Comparison of ENCODE assay signal across 9 mouse cellular contexts in the genomic region with DNA sequence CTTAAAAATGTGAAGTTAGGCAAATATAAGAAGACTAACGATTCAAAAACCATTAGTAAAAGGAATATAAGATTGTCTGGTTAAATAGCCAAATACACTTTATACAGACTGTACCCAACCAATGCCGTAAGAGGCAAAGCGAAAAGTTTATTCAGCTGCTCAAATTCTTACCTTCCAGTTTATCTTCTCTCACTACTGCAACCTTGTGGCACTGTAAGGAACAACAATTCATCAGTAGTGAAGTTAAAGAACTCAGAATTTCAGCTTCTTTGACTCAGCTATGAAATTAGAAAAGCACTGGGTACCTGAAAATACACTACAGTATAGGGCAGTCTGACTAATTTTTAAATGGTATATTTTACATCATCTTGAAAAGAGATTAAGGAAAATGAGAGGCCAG. TPM values are rescaled to one million over a fixed set of nuclear protein-coding genes. Genes with fewer than 3 reads are reported as not detected.
A peak's percentile ranks its signal among the peaks of the same experiment; 100 is the strongest.
DNase-seq lines count a peak whose midpoint lies in the region; ATAC-seq lines count a peak whose summit lies in the region.
"Had no signal": no experiment of that assay in that cellular context is flagged by ENCODE, and none has a peak within 500 bp of the region (broad histone marks: within the 10 kb centered on the region; RNA-seq: fewer than 3 reads in every experiment).

No protein-coding gene starts in this region.

- H3K4me3 ChIP-seq in hindbrain, embryonic 11.5 days (ENCODE audit: low read depth, low read length), result no peak overlapping the region
- H3K4me3 ChIP-seq in hindbrain, embryonic 12.5 days, result no peak overlapping the region
- no peak overlapping the region for H3K4me3 ChIP-seq in neural tube, embryonic 11.5 days (ENCODE audit: low read depth, low read length)
- H3K4me3 ChIP-seq in neural tube, embryonic 15.5 days (replicated peaks), result no peak overlapping the region
- no peak overlapping the region for H3K4me3 ChIP-seq in forebrain, embryonic 15.5 days
- H3K4me3 ChIP-seq in forebrain, embryonic 16.5 days (replicated peaks; ENCODE audit: low read length), result no peak overlapping the region
- H3K4me3 ChIP-seq: lung, embryonic 15.5 days had no signal

- H3K27me3 ChIP-seq in hindbrain, embryonic 11.5 days (ENCODE audit: control insufficient read depth, insufficient read depth, low read length), result no peaks in the 10 kb centered on the region
- no peaks in the 10 kb centered on the region for H3K27me3 ChIP-seq in hindbrain, embryonic 12.5 days
- no peaks in the 10 kb centered on the region for H3K27me3 ChIP-seq in neural tube, embryonic 11.5 days (ENCODE audit: control insufficient read depth, insufficient read depth, low read length)
- no peaks in the 10 kb centered on the region for H3K27me3 ChIP-seq in neural tube, embryonic 15.5 days (replicated peaks)
- no peaks in the 10 kb centered on the region for H3K27me3 ChIP-seq in forebrain, embryonic 15.5 days
- H3K27me3 ChIP-seq in forebrain, embryonic 16.5 days (replicated peaks; ENCODE audit: control insufficient read depth, insufficient read depth, low read length), result no peaks in the 10 kb centered on the region
- H3K27me3 ChIP-seq: lung, embryonic 15.5 days had no signal

- no peak for ATAC-seq in hindbrain, embryonic 11.5 days (ENCODE audit: low FRiP score)
- ATAC-seq in hindbrain, embryonic 12.5 days (ENCODE audit: low FRiP score), result no peak
- no peak for ATAC-seq in neural tube, embryonic 11.5 days (ENCODE audit: insufficient read depth, low FRiP score, low TSS enrichment)
- ATAC-seq in neural tube, embryonic 15.5 days (ENCODE audit: low FRiP score), result no peak
- no peak for ATAC-seq in forebrain, embryonic 15.5 days (replicated peaks)
- no peak for ATAC-seq in forebrain, embryonic 16.5 days

- WGBS in hindbrain, embryonic 11.5 days, result 89% methylated on average over 3 of the region's 3 CpGs
- WGBS in hindbrain, embryonic 12.5 days, result 81% methylated on average over 3 of the region's 3 CpGs
- 67% methylated on average over 3 of the region's 3 CpGs for WGBS in neural tube, embryonic 11.5 days
- WGBS in neural tube, embryonic 15.5 days, result 78% methylated on average over 3 of the region's 3 CpGs
- 83% methylated on average over 3 of the region's 3 CpGs for WGBS in forebrain, embryonic 15.5 days
- 78% methylated on average over 3 of the region's 3 CpGs for WGBS in forebrain, embryonic 16.5 days

- H3K36me3 ChIP-seq in hindbrain, embryonic 11.5 days (ENCODE audit: control insufficient read depth, insufficient read depth, low read length), result peaks cover 11% of the 10 kb centered on the region
- H3K36me3 ChIP-seq in hindbrain, embryonic 12.5 days, result peaks cover 57% of the 10 kb centered on the region
- H3K36me3 ChIP-seq in neural tube, embryonic 11.5 days (ENCODE audit: control insufficient read depth, insufficient read depth, low read length), result peaks cover 2% of the 10 kb centered on the region; the same call in 1 of the 2 replicates
- H3K36me3 ChIP-seq in neural tube, embryonic 15.5 days, result peaks cover 49% of the 10 kb centered on the region
- H3K36me3 ChIP-seq in forebrain, embryonic 15.5 days, result peaks cover 59% of the 10 kb centered on the region
- H3K36me3 ChIP-seq in forebrain, embryonic 16.5 days (ENCODE audit: control insufficient read depth, insufficient read depth), result peaks cover 11% of the 10 kb centered on the region

- no peak overlapping the region for H3K4me2 ChIP-seq in hindbrain, embryonic 11.5 days (replicated peaks; ENCODE audit: low read depth, low read length)
- no peak overlapping the region for H3K4me2 ChIP-seq in hindbrain, embryonic 12.5 days (replicated peaks)
- H3K4me2 ChIP-seq in neural tube, embryonic 11.5 days (ENCODE audit: low read depth), result no peak overlapping the region
- no peak overlapping the region for H3K4me2 ChIP-seq in neural tube, embryonic 15.5 days
- H3K4me2 ChIP-seq in forebrain, embryonic 15.5 days (replicated peaks), result no peak overlapping the region
- no peak overlapping the region for H3K4me2 ChIP-seq in forebrain, embryonic 16.5 days (ENCODE audit: low read length)
- H3K4me2 ChIP-seq: lung, embryonic 15.5 days had no signal

- H3K9me3 ChIP-seq in hindbrain, embryonic 11.5 days (ENCODE audit: control insufficient read depth, low read length), result no peaks in the 10 kb centered on the region
- no peaks in the 10 kb centered on the region for H3K9me3 ChIP-seq in hindbrain, embryonic 12.5 days (replicated peaks)
- H3K9me3 ChIP-seq in neural tube, embryonic 11.5 days (ENCODE audit: control insufficient read depth, low read length), result no peaks in the 10 kb centered on the region
- no peaks in the 10 kb centered on the region for H3K9me3 ChIP-seq in neural tube, embryonic 15.5 days (replicated peaks)
- no peaks in the 10 kb centered on the region for H3K9me3 ChIP-seq in forebrain, embryonic 15.5 days
- no peaks in the 10 kb centered on the region for H3K9me3 ChIP-seq in forebrain, embryonic 16.5 days (ENCODE audit: control insufficient read depth, low read length)
- H3K9me3 ChIP-seq: lung, embryonic 15.5 days had no signal

- H3K4me1 ChIP-seq in hindbrain, embryonic 11.5 days (replicated peaks; ENCODE audit: control insufficient read depth, insufficient read depth, low read length), result no peaks in the 10 kb centered on the region
- H3K4me1 ChIP-seq in hindbrain, embryonic 12.5 days, result no peaks in the 10 kb centered on the region
- H3K4me1 ChIP-seq in neural tube, embryonic 11.5 days (ENCODE audit: control insufficient read depth, insufficient read depth, low read length), result no peaks in the 10 kb centered on the region
- no peaks in the 10 kb centered on the region for H3K4me1 ChIP-seq in neural tube, embryonic 15.5 days
- no peaks in the 10 kb centered on the region for H3K4me1 ChIP-seq in forebrain, embryonic 15.5 days
- no peaks in the 10 kb centered on the region for H3K4me1 ChIP-seq in forebrain, embryonic 16.5 days (replicated peaks; ENCODE audit: control insufficient read depth, insufficient read depth, low read length)
- H3K4me1 ChIP-seq: lung, embryonic 15.5 days had no signal

- H3K27ac ChIP-seq in hindbrain, embryonic 11.5 days (ENCODE audit: low read depth, low read length), result no peak overlapping the region
- no peak overlapping the region for H3K27ac ChIP-seq in hindbrain, embryonic 12.5 days
- no peak overlapping the region for H3K27ac ChIP-seq in neural tube, embryonic 11.5 days (ENCODE audit: low read depth, low read length)
- H3K27ac ChIP-seq in neural tube, embryonic 15.5 days (replicated peaks), result no peak overlapping the region
- H3K27ac ChIP-seq in forebrain, embryonic 15.5 days (replicated peaks), result no peak overlapping the region
- H3K27ac ChIP-seq in forebrain, embryonic 16.5 days (ENCODE audit: low read length), result no peak overlapping the region
- H3K27ac ChIP-seq: lung, embryonic 15.5 days had no signal

- DNase-seq in hindbrain, embryonic 11.5 days (ENCODE audit: low spot score), result peak; percentile 58
- peak; percentile 16 for DNase-seq in neural tube, embryonic 11.5 days (ENCODE audit: low spot score)
- DNase-seq in c-Kit-positive CD71-positive TER-119-negative erythroid progenitor cells, embryonic 14.5 days (ENCODE audit: low read depth), result peak; percentile 34
- DNase-seq in retina, embryonic 14.5 days (ENCODE audit: low spot score), result peak; percentile 59

- no peak overlapping the region for H3K9ac ChIP-seq in hindbrain, embryonic 11.5 days (ENCODE audit: low read depth, low read length)
- H3K9ac ChIP-seq in hindbrain, embryonic 12.5 days, result no peak overlapping the region
- no peak overlapping the region for H3K9ac ChIP-seq in neural tube, embryonic 11.5 days (ENCODE audit: low read length)
- no peak overlapping the region for H3K9ac ChIP-seq in neural tube, embryonic 15.5 days (replicated peaks)
- H3K9ac ChIP-seq in forebrain, embryonic 15.5 days (replicated peaks), result no peak overlapping the region
- no peak overlapping the region for H3K9ac ChIP-seq in forebrain, embryonic 16.5 days (replicated peaks; ENCODE audit: low read depth, low read length)
- H3K9ac ChIP-seq: lung, embryonic 15.5 days had no signal

RNA-seq across cellular contexts. Expression of gene Pold3, which starts 13.0 kb away (rescaled TPM):
- polyA plus RNA-seq in hindbrain, embryonic 11.5 days (2014; fragmentation: Nextera tagmentation; extraction: Ambion mirVana), result 79.9 and 88.9 TPM in 2 replicates
- polyA plus RNA-seq in hindbrain, embryonic 12.5 days (2016; fragmentation: Nextera tagmentation; extraction: Ambion mirVana), result 64.9 and 70.2 TPM in 2 replicates
- polyA plus RNA-seq in neural tube, embryonic 11.5 days (2014; fragmentation: Nextera tagmentation; extraction: Ambion mirVana), result 76.9 and 78.2 TPM in 2 replicates
- polyA plus RNA-seq in neural tube, embryonic 15.5 days (2015; fragmentation: Nextera tagmentation; extraction: Ambion mirVana), result 40.3 and 46.8 TPM in 2 replicates
- 54.5 and 54.9 TPM in 2 replicates for polyA plus RNA-seq in forebrain, embryonic 15.5 days (2015; fragmentation: Nextera tagmentation; extraction: Ambion mirVana)
- polyA plus RNA-seq in forebrain, embryonic 16.5 days (2015; fragmentation: Nextera tagmentation; extraction: Ambion mirVana), result 53.4 and 58.4 TPM in 2 replicates

RNA-seq across cellular contexts. Expression of gene Lipt2, which starts 50.7 kb away (rescaled TPM):
- 20.8 and 23.7 TPM in 2 replicates for polyA plus RNA-seq in hindbrain, embryonic 11.5 days (2014; fragmentation: Nextera tagmentation; extraction: Ambion mirVana)
- 15.5 and 17.9 TPM in 2 replicates for polyA plus RNA-seq in hindbrain, embryonic 12.5 days (2016; fragmentation: Nextera tagmentation; extraction: Ambion mirVana)
- polyA plus RNA-seq in neural tube, embryonic 11.5 days (2014; fragmentation: Nextera tagmentation; extraction: Ambion mirVana), result 22.9 and 24.2 TPM in 2 replicates
- polyA plus RNA-seq in neural tube, embryonic 15.5 days (2015; fragmentation: Nextera tagmentation; extraction: Ambion mirVana), result 16.9 and 17.0 TPM in 2 replicates
- 17.8 and 21.4 TPM in 2 replicates for polyA plus RNA-seq in forebrain, embryonic 15.5 days (2015; fragmentation: Nextera tagmentation; extraction: Ambion mirVana)
- polyA plus RNA-seq in forebrain, embryonic 16.5 days (2015; fragmentation: Nextera tagmentation; extraction: Ambion mirVana), result 17.1 and 17.7 TPM in 2 replicates
